Mouse (Mus musculus) small intestine, adult 2 months (tissue): ENCODE measurements around the gene Ubxn7. TPM values are rescaled to one million over a fixed set of nuclear protein-coding genes. Genes with fewer than 3 reads are reported as not detected.
A peak's percentile ranks its signal among the peaks of the same experiment; 100 is the strongest.

ENCODE experiments used
- H3K27ac ChIP-seq: fragments of 200-500 bp; 2 replicates; pipeline ENCODE4 v1.5.1; 2012; ENCODE audit warnings: low read depth, low read length, control low read depth, inconsistent platforms; ENCODE audit not compliant: insufficient read depth
- H3K27me3 ChIP-seq: fragments of 200-500 bp; 2 replicates; pipeline ENCODE4 v1.6.1; 2012; ENCODE audit warnings: mild to moderate bottlenecking, moderate library complexity, low read length, inconsistent platforms; ENCODE audit not compliant: control insufficient read depth, insufficient read depth
- H3K36me3 ChIP-seq: fragments of 200-500 bp; 2 replicates; pipeline ENCODE4 v1.6.1; 2012; ENCODE audit warnings: mild to moderate bottlenecking, low read length, control low read depth, inconsistent platforms; ENCODE audit not compliant: control insufficient read depth, insufficient read depth
- H3K4me1 ChIP-seq: fragments of 200-500 bp; 2 replicates; pipeline ENCODE4 v1.6.1; 2012; ENCODE audit warnings: low read length, inconsistent platforms, mixed read lengths; ENCODE audit not compliant: control insufficient read depth, insufficient read depth, insufficient read length
- H3K4me3 ChIP-seq: fragments of 200-500 bp; 2 replicates; pipeline ENCODE4 v1.5.1; 2012; ENCODE audit warnings: low read depth, mild to moderate bottlenecking, control low read depth, inconsistent platforms, low read length, moderate library complexity
- CTCF ChIP-seq: fragments of 200-500 bp; IDR thresholded peaks from 2 replicates; pipeline ENCODE4 v1.5.1; 2012; ENCODE audit warnings: low read depth, mild to moderate bottlenecking, control low read depth, inconsistent platforms, low read length, moderate library complexity, mixed read lengths; ENCODE audit not compliant: insufficient replicate concordance, insufficient read length; ENCODE audit errors: extremely low read depth
- POLR2A ChIP-seq: fragments of 200-500 bp; IDR thresholded peaks from 2 replicates; pipeline ENCODE4 v1.6.1; 2012; ENCODE audit warnings: low read depth, mild to moderate bottlenecking, control low read depth, inconsistent platforms, low read length, moderate library complexity
- WGBS: fragments of 180-500 bp; shearing (Covaris S2); methylation state at CpG from one replicate; pipeline ENCODE4 v1.1.7; 2018; 5-methylcytosine and 5-hydroxymethylcytosine counted together
- polyA plus RNA-seq: library from polyadenylated mRNA; depleted of rRNA; stranded (reverse); fragments of >200 nt; gene quantifications from 2 replicates; pipeline ENCODE4 v1.2.3, GENCODE M21; 2012

The Ubxn7 gene
- polyA plus RNA-seq, 1 experiment: 6.4 TPM

DNA sequence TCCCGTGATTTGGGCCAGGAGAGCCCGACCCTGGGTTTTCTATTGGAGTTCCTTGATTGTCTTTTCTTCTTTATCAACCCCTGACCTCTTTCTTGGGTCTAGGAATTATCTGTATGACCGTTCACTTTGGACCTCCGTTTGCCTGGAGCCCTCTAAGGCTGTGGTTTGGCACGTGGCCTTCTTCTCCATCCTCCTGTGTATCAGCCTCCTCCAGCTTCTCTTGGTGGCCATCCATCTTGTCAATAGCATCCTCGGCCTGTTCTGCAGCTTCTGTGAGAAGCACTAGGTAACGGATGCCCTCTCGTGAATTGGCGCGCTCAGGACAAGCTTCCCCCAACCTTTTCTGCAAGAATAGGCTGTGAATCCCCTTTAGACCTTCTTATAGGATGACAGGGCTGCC lies 75.7 kb downstream of the Ubxn7 start:
- Histone ChIP-seq H3K4me1 (no peaks in the 10 kb centered on the region), H3K4me3 (no peak overlapping the region), H3K27me3 (no peaks in the 10 kb centered on the region), H3K27ac (no peak overlapping the region), H3K36me3 (no peaks in the 10 kb centered on the region)
- 75% methylated on average over 10 of the region's 10 CpGs for WGBS
- no peak for TF ChIP-seq POLR2A
- no peak for TF ChIP-seq CTCF

DNA sequence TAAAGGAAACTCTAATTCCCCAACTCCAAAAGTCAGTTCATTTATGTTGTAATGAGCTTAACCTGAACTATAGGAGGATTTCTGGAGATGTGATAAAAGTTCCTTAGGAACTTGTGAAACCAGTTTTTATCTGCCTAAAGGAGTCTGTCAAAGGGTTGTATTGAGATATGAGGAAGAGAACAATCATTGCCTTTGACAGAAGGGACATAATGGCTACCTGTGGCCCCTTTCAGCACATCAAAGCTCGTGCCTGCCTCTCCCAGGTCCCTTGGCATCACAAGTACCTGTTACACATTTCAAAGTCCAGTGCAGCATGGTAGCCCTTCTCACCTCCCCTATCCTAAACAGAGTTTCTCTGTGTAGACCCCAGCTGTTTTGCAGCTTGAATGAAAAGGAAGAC lies 85.4 kb downstream of the Ubxn7 start:
- H3K4me1 ChIP-seq: no peaks in the 10 kb centered on the region; the same call in 1 of the 2 replicates
- H3K36me3 ChIP-seq: no peaks in the 10 kb centered on the region
- no peak overlapping the region for H3K27ac ChIP-seq
- TF ChIP-seq POLR2A: no peak
- TF ChIP-seq CTCF: no peak
- 23% methylated on average over 1 of the region's 1 CpGs for WGBS
- no peaks in the 10 kb centered on the region for H3K27me3 ChIP-seq
- H3K4me3 ChIP-seq: no peak overlapping the region

DNA sequence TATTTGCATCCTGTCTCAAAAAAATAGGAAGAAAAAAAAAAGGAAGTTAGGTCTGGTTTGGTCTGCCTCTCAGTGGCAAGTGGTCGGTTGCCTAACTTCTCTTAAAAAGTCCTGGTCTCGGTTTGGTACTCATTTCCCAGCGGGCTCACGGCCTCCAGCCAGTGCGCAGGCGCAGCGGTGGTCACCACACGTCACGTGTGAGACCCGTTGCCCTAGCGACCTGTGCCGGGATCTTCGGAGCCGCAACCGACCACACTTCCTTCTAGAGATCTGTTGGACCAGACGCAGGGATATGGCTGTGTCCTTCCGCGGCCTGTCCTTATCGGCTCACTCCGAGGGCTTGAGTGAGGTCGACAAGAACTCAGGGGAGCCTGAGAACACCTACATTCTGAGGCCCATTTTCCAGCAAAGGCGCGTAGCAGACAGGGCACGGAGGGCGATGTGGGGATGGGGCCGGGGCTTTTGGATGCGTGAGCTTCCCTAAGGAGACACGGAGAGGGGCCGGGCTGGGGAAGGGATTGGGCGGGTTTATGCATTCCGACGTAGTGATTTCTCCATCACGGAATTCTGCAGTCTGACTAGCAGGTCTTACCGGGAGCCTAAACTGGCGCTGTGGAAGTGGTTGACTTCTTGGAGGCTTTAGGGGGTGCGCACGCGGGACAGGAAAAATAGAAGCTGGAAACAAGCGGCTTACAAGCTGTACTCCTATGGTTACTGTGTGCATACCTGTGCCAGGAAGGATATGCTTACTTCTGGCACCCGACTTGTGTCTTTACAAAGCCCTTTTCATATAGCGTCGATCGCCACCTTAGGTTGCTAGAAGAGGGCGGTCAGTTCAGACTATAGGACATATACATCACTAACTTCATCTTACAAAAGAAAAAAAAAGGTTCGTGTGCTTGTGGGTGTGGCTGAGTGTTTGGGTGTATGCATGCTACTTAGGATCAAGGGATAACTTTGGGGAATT lies 87.7 kb downstream of the Ubxn7 start, which contains the start of gene Tctex1d2:
Tctex1d2 (plus strand) TSS at position 186 of the 967 bp plus-strand sequence.
- H3K27ac ChIP-seq: peak within 1 kb of the TSS; percentile 54
- H3K4me3 ChIP-seq: peak within 1 kb of the TSS; percentile 88
- H3K27me3 ChIP-seq: no peaks in the 10 kb centered on the region
- WGBS: 2% methylated on average over 45 of the region's 45 CpGs
- no peaks in the 10 kb centered on the region; the same call in 1 of the 2 replicates for H3K4me1 ChIP-seq
- no peaks in the 10 kb centered on the region for H3K36me3 ChIP-seq
- TF ChIP-seq CTCF (no peak), POLR2A (peak; percentile 39; the same call in 1 of the 2 replicates)

DNA sequence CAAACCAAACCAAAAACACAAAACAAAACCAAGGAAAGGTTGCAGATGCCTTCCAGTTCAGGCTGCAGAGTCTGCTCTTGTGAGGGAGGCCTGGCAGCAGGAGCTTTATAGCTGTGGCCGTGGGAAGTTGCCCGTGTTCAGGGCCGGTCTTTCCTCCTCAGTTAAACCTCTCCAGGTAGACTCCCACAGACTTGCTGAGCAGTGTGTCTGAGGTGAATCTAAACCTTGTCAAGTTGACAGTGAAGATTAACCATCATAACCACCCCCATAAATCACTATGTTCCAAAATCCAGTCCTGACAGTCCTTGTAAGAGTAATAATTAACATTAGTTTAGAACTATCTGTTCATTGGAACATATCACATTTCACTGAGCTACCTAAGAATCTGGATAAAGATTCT lies 95.4 kb downstream of the Ubxn7 start:
- no peaks in the 10 kb centered on the region for H3K27me3 ChIP-seq
- TF ChIP-seq POLR2A (no peak), CTCF (no peak)
- H3K36me3 ChIP-seq: no peaks in the 10 kb centered on the region
- no peak overlapping the region; the same call in 1 of the 2 replicates for H3K27ac ChIP-seq
- H3K4me3 ChIP-seq: no peak overlapping the region
- no peaks in the 10 kb centered on the region; the same call in 1 of the 2 replicates for H3K4me1 ChIP-seq
- 70% methylated on average over 3 of the region's 3 CpGs for WGBS

DNA sequence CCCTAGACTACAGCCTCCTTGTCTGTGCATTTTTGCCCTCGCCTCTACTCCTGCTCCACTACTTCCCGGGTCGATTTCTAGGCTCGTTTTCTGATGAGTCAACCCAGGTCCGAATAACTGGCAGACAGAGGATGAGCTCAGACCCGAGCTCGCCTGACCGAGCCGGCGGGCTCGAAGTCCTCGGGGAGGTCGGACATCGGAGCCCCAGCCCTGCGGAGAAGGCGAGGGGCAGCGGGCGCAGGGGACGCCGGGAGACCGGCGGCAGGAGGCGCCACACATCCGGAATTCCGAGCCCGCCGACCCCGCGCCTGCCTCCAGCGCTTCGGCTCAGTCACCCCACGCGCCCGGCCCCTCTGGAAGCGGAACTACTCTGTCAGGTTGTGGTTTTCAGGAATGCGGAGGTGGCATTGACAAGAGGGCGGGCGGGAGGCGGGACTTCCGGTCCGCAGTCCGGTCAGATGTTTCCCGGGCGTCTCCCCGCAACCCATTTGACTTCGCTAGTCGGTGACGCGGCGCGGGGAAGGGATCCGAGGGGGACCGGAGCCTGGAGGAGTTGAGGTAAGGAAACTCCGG lies 98.5 kb downstream of the Ubxn7 start, which contains the start of gene Pcyt1a:
Pcyt1a (plus strand) TSS at position 448 of the 573 bp plus-strand sequence.
- Histone ChIP-seq H3K36me3 (no peaks in the 10 kb centered on the region), H3K27me3 (no peaks in the 10 kb centered on the region), H3K4me1 (peaks cover 3% of the 10 kb centered on the region), H3K4me3 (peak within 1 kb of the TSS; percentile 89), H3K27ac (peak within 1 kb of the TSS; percentile 94)
- no peak; the same call in 1 of the 2 replicates for TF ChIP-seq CTCF
- 0 out of 2 replicates have a peak, but pooled peaks have one; percentile 71 for TF ChIP-seq POLR2A
- WGBS: under 1% methylated on average over 54 of the region's 54 CpGs

DNA sequence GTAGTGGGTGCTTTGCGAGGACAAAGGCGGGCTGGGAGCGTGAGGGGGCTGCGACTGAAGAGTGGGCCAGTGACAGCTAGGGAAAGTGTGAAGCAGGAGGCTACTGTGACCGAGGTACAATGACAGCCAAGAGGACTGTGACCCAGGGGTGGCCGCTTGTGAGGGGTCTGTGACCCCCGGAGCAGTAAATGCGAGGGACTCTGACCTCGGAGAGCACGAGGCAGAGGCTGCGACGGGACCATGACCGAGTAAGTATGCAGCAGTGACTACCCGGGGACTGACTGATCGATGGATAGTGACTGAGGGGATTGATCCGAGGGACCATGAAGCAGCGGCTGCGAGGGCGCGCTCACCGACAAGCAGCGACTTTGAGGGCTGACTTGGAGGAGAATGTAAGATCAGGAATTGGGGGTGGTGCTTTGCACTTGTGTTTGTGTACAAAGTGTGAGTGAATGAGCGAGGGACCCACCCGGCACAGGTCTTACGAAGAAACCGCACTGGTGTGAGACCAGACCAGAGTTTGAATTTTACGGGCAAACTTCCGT lies 99.1 kb downstream of the Ubxn7 start:
- H3K4me1 ChIP-seq: peaks cover 3% of the 10 kb centered on the region
- TF ChIP-seq CTCF (no peak), POLR2A (no peak)
- WGBS: under 1% methylated on average over 28 of the region's 28 CpGs

DNA sequence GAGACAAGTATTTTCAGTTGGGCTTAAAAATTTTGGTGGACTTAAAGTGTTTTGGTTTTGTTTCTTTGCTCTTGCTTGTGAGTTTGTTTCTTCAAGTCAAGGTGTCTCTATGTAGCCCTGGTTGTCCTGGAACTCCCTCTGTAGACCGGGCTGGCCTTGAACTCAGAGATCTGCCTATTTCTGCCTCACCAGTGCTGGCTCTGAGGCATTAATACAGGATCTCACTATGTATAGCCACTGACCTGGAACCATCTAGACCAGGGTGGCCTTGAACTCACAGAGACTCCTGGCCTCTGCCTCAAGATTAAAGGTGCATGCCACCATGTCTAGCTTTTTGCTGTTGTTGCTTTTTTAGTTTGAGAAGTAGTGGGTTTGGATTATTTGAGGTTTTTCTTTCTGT lies 99.9 kb downstream of the Ubxn7 start:
- Histone ChIP-seq H3K36me3 (0 out of 2 replicates have a peak, but pooled peaks cover 2% of the 10 kb centered on the region), H3K27me3 (no peaks in the 10 kb centered on the region), H3K4me3 (peak overlapping the region; percentile 35; the same call in 1 of the 2 replicates), H3K27ac (no peak overlapping the region), H3K4me1 (peaks cover 3% of the 10 kb centered on the region)
- WGBS: 75% methylated on average over 1 of the region's 1 CpGs
- TF ChIP-seq CTCF (no peak), POLR2A (no peak)

More for the DNA sequence above, 99.1 kb downstream of the Ubxn7 start:
- Histone ChIP-seq H3K27ac (peak overlapping the region; percentile 94), H3K36me3 (0 out of 2 replicates have a peak, but pooled peaks cover 2% of the 10 kb centered on the region), H3K27me3 (no peaks in the 10 kb centered on the region), H3K4me3 (peak overlapping the region; percentile 89)
